Mouse (Mus musculus) E14TG2a.4 (cell line): ENCODE data around the gene 1810010D01Rik.

Experiments used
- H3K27me3 ChIP-seq: 2 replicates; pipeline ENCODE4 v1.6.1; 2014; ENCODE audit warnings: low read length, control low read depth; ENCODE audit not compliant: insufficient read depth
- H3K36me3 ChIP-seq: 2 replicates; pipeline ENCODE4 v1.6.1; 2014; ENCODE audit warnings: low read length, control low read depth; ENCODE audit not compliant: insufficient read depth
- H3K4me1 ChIP-seq: replicated peaks from 2 replicates; pipeline ENCODE4 v1.6.1; 2014; ENCODE audit warnings: low read depth, low read length, control low read depth
- H3K4me3 ChIP-seq: replicated peaks from 2 replicates; pipeline ENCODE4 v1.5.1; 2014; ENCODE audit warnings: mild to moderate bottlenecking, low read length
- H3K9me3 ChIP-seq: 2 replicates; pipeline ENCODE4 v1.6.1; 2014; ENCODE audit warnings: low read length, control low read depth
- CTCF ChIP-seq: conservative IDR thresholded peaks from 2 replicates; pipeline ENCODE4 v1.5.1; 2014; ENCODE audit warnings: low read length
- NANOG ChIP-seq: IDR thresholded peaks from 2 replicates; pipeline ENCODE4 v1.6.1; 2014; ENCODE audit warnings: borderline replicate concordance, low read length, mixed read lengths
- POU5F1 ChIP-seq: IDR thresholded peaks from 2 replicates; pipeline ENCODE4 v1.6.1; 2014; ENCODE audit warnings: low read length, borderline replicate concordance

The 1810010D01Rik gene

GRCm38 (mm10) chr7:145206056-145206610, 1.8 kb downstream of the 1810010D01Rik start:
- no peak for TF ChIP-seq CTCF
- no peak for TF ChIP-seq POU5F1
- no peak for TF ChIP-seq NANOG
- H3K9me3 ChIP-seq, result peaks cover 9% of the 10 kb centered on the region
- peak overlapping the region; percentile 78 for H3K4me3 ChIP-seq
- peaks cover 32% of the 10 kb centered on the region for H3K27me3 ChIP-seq
- H3K4me1 ChIP-seq, result peaks cover 38% of the 10 kb centered on the region
- H3K36me3 ChIP-seq, result no peaks in the 10 kb centered on the region

DNA sequence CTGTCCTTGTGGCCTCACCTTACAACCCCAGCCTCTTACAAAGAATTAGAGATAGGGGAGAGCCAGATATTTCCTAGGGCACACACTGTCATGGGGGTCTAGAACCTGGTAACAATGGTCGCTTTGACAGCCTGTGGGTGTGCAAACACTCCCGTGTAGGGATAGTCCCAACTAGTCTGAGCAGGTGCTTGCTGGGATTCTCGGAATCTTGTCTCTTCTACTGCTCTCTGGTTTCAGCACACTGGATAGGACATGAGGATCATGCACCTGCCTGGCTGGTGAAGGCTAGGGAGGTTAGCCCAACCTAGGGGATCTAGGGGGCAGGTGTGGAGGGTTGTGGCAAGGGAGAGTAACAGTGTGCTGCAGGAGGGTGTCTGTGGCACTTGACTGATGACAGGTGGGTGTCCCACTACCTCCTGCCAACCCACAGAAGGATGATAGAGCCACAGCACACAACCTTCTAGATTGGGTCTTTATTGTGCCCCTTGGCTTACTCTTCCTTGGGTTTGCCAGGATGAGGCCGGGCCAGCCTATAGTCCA, 2.5 kb downstream of the 1810010D01Rik start:
- TF ChIP-seq NANOG, result no peak
- TF ChIP-seq POU5F1, result no peak
- TF ChIP-seq CTCF, result no peak
- peaks cover 32% of the 10 kb centered on the region for H3K4me1 ChIP-seq

DNA sequence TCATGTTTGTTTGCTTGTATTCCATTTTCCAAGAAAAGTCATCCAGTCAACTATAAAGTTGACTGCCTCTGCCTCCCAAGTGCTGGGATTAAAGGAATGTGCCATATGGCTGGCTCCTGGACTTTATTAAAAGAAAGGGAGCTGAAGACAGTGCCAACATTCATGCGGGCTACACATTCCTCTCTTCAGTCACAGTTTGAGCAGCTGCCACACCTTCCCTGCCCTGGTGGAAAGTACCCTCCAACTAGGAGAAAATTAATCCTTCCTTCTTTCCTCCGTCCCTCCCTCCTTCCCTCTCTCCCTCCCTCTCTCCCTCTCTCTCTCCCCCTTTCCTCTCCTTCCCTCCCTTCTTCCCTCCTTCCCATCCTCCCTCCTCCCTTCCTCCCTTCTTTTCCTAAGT, 8.2 kb downstream of the 1810010D01Rik start:
- Histone ChIP-seq H3K4me1 (peaks cover 34% of the 10 kb centered on the region), H3K4me3 (no peak overlapping the region), H3K9me3 (peaks cover 10% of the 10 kb centered on the region), H3K27me3 (peaks cover 15% of the 10 kb centered on the region), H3K36me3 (no peaks in the 10 kb centered on the region)
- no peak for TF ChIP-seq POU5F1
- no peak for TF ChIP-seq CTCF
- TF ChIP-seq NANOG, result no peak

More for the DNA sequence above, 2.5 kb downstream of the 1810010D01Rik start:
- peak overlapping the region; percentile 78 for H3K4me3 ChIP-seq
- H3K36me3 ChIP-seq, result no peaks in the 10 kb centered on the region
- peaks cover 32% of the 10 kb centered on the region for H3K27me3 ChIP-seq
- H3K9me3 ChIP-seq, result peaks cover 10% of the 10 kb centered on the region

- Histone ChIP-seq H3K4me1 (peaks cover 32% of the 10 kb centered on the region), H3K36me3 (no peaks in the 10 kb centered on the region)
Observed at GRCm38 (mm10) chr7:145198223-145198714, 9.7 kb downstream of the 1810010D01Rik start.

DNA sequence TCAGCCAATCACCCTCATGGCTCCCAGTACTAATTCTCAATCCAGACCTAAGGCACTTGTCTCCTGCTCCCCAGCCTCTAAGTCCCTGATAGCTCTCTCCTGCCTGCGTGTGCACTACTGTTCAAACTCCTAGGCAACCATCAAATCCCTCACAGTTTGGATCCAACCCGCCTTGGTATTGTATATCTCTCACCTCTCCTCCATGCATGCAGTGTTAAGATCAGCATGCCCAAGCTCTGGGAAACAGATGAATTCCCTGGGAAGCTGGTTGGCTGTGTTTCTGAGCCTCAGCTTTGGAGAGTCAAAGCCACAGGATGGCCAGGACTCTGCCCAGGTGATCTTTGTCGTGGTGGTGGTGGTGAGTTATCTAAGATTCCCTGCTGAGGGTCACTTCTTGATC, 10.2 kb downstream of the 1810010D01Rik start:
- H3K4me3 ChIP-seq, result no peak overlapping the region
- peaks cover 32% of the 10 kb centered on the region for H3K4me1 ChIP-seq
- H3K9me3 ChIP-seq, result peaks cover 10% of the 10 kb centered on the region
- no peak for TF ChIP-seq POU5F1
- no peak for TF ChIP-seq NANOG
- TF ChIP-seq CTCF, result no peak
- no peaks in the 10 kb centered on the region for H3K36me3 ChIP-seq
- H3K27me3 ChIP-seq, result peaks cover 15% of the 10 kb centered on the region

More at GRCm38 (mm10) chr7:145198223-145198714, 9.7 kb downstream of the 1810010D01Rik start:
- no peak for TF ChIP-seq CTCF
- no peak for TF ChIP-seq NANOG
- TF ChIP-seq POU5F1, result no peak
- H3K4me3 ChIP-seq, result no peak overlapping the region
- peaks cover 13% of the 10 kb centered on the region for H3K27me3 ChIP-seq
- H3K9me3 ChIP-seq, result peaks cover 10% of the 10 kb centered on the region

DNA sequence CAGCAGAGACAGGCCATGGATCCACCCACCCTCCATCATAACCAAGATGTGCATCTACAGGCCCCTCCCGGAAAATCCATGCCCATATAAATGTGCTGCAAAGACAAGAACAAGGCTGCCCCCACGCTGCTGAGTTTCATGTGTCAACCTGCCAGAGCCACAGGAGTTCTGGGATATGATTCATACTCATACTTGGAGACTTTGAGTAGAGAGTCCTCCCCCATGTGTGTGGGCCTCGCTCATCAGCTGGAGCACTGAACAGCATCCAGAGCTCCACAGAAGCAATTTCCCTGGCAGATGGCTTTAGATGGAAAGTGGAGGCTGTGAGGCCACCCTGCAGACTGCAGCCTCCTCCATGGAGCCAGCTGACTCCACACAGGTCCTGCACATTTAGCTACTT, 10.9 kb downstream of the 1810010D01Rik start:
- no peak overlapping the region for H3K4me3 ChIP-seq
- TF ChIP-seq NANOG, result no peak
- TF ChIP-seq CTCF, result no peak
- no peak for TF ChIP-seq POU5F1
- H3K36me3 ChIP-seq, result no peaks in the 10 kb centered on the region
- H3K4me1 ChIP-seq, result peaks cover 32% of the 10 kb centered on the region
- peaks cover 7% of the 10 kb centered on the region for H3K9me3 ChIP-seq
- H3K27me3 ChIP-seq, result peaks cover 21% of the 10 kb centered on the region

DNA sequence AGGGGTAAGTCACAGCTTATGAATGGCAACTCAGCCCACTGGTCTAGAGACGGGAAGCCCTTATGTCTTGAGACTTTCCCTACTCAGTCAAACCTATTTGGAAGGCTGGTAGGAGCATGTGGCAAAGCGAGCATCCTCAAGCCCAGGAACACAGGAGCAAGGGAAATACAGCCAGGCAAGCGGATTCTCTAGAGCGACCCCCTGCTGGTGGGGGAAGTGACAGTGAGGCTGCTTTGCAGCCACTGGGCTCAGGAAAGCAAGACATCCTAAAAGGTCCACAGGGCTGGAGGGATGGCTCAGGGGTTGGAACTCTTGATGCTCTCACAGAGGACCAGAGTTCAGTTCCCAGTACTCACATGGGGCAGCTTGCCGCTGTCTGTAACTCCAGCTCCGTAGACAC, 11.6 kb downstream of the 1810010D01Rik start:
- no peak for TF ChIP-seq POU5F1
- no peak for TF ChIP-seq NANOG
- TF ChIP-seq CTCF, result no peak
- peaks cover 23% of the 10 kb centered on the region for H3K27me3 ChIP-seq
- H3K9me3 ChIP-seq, result peaks cover 3% of the 10 kb centered on the region

GRCm38 (mm10) chr7:145195186-145195927, 12.6 kb downstream of the 1810010D01Rik start:
- Histone ChIP-seq H3K9me3 (no peaks in the 10 kb centered on the region), H3K27me3 (peaks cover 26% of the 10 kb centered on the region), H3K4me1 (peaks cover 32% of the 10 kb centered on the region), H3K36me3 (no peaks in the 10 kb centered on the region), H3K4me3 (no peak overlapping the region)
- no peak for TF ChIP-seq CTCF
- TF ChIP-seq NANOG, result no peak
- TF ChIP-seq POU5F1, result no peak

More for the DNA sequence above, 11.6 kb downstream of the 1810010D01Rik start:
- Histone ChIP-seq H3K4me1 (peaks cover 32% of the 10 kb centered on the region), H3K4me3 (no peak overlapping the region), H3K36me3 (no peaks in the 10 kb centered on the region)
